Mouse (Mus musculus) MEL (cell line): Measurements from ENCODE around the gene Mast1. TPM values are rescaled to one million over a fixed set of nuclear protein-coding genes. Genes with fewer than 3 reads are reported as not detected.

ENCODE experiments used
- DNase-seq: peaks from one replicate; pipeline ENCODE4 v3.0.0; 2011; ENCODE audit warnings: low read depth, low spot score
- H3K27ac ChIP-seq: 2 replicates; pipeline ENCODE4 v1.5.1; 2012; ENCODE audit warnings: low read depth, mild to moderate bottlenecking, control low read depth, low read length, moderate library complexity; ENCODE audit not compliant: control insufficient read depth
- H3K27me3 ChIP-seq, 2 experiments: fragments of 150-350 bp in 1 of 2; sonication (generic) in 1 of 2; 2 replicates each; pipeline ENCODE4 v1.6.1; 2012; ENCODE audit warnings: low read length in 2 of 2, mild to moderate bottlenecking in 2 of 2, improper control_type of control experiment in 1 of 2, moderate library complexity in 1 of 2; ENCODE audit not compliant: insufficient read depth in 2 of 2, control insufficient read depth in 1 of 2
- H3K36me3 ChIP-seq, 2 experiments: 2 replicates each; pipeline ENCODE4 v1.6.1; 2012 to 2014; ENCODE audit warnings: low read length in 2 of 2, improper control_type of control experiment in 1 of 2, inconsistent platforms in 1 of 2, mild to moderate bottlenecking in 1 of 2; ENCODE audit not compliant: insufficient read depth in 2 of 2, control insufficient read depth in 1 of 2
- H3K4me1 ChIP-seq, 2 experiments: fragments of 150-350 bp in 1 of 2; sonication (generic) in 1 of 2; 2 replicates each; pipeline ENCODE4 v1.6.1; 2012; ENCODE audit warnings: low read length in 2 of 2, improper control_type of control experiment in 1 of 2, mild to moderate bottlenecking in 1 of 2; ENCODE audit not compliant: insufficient read depth in 2 of 2, control insufficient read depth in 1 of 2
- H3K4me3 ChIP-seq, 2 experiments: fragments of 150-350 bp in 1 of 2; sonication (generic) in 1 of 2; 2 replicates each; pipeline ENCODE4 v1.5.1; 2012; ENCODE audit warnings: low read depth in 2 of 2, low read length in 2 of 2, mild to moderate bottlenecking in 2 of 2, moderate library complexity in 2 of 2, control low read depth in 1 of 2, improper control_type of control experiment in 1 of 2; ENCODE audit not compliant: control insufficient read depth in 1 of 2, insufficient read depth in 1 of 2
- H3K79me2 ChIP-seq: 2 replicates; pipeline ENCODE4 v1.6.1; 2012; ENCODE audit warnings: mild to moderate bottlenecking, low read length, moderate library complexity; ENCODE audit not compliant: control insufficient read depth, poor library complexity, insufficient read depth
- H3K9ac ChIP-seq: 2 replicates; pipeline ENCODE4 v1.6.1; 2012; ENCODE audit warnings: low read depth, mild to moderate bottlenecking, control low read depth, low read length, moderate library complexity; ENCODE audit not compliant: control insufficient read depth, poor library complexity, severe bottlenecking
- H3K9me3 ChIP-seq: fragments of 150-350 bp; sonication (generic); replicated peaks from 2 replicates; pipeline ENCODE4 v1.6.1; 2012; ENCODE audit warnings: mild to moderate bottlenecking, low read length, improper control_type of control experiment, moderate library complexity; ENCODE audit not compliant: insufficient read depth
- BHLHE40 ChIP-seq: IDR thresholded peaks from 2 replicates; pipeline ENCODE4 v1.6.1; 2012; ENCODE audit warnings: low read depth, mild to moderate bottlenecking, inconsistent platforms, low read length, improper control_type of control experiment, borderline replicate concordance
- E2F4 ChIP-seq: IDR thresholded peaks from 2 replicates; pipeline ENCODE4 v1.6.1; 2011; ENCODE audit warnings: low read depth, low read length, improper control_type of control experiment, borderline replicate concordance
- ELF1 ChIP-seq: IDR thresholded peaks from 2 replicates; pipeline ENCODE4 v1.6.1; 2014; ENCODE audit warnings: low read depth, mild to moderate bottlenecking, inconsistent platforms, low read length, improper control_type of control experiment, moderate library complexity
- EP300 ChIP-seq, 2 experiments: IDR thresholded peaks; 2 replicates each; pipeline ENCODE4 v1.6.1; 2011; ENCODE audit warnings: improper control_type of control experiment in 2 of 2, low read length in 2 of 2, low read depth in 1 of 2, mild to moderate bottlenecking in 1 of 2
- GABPA ChIP-seq: IDR thresholded peaks from 2 replicates; pipeline ENCODE4 v1.6.1; 2012; ENCODE audit warnings: low read depth, mild to moderate bottlenecking, inconsistent platforms, low read length, improper control_type of control experiment, moderate library complexity
- GATA1 ChIP-seq: IDR thresholded peaks from 2 replicates; pipeline ENCODE4 v1.6.1; 2011; ENCODE audit warnings: low read depth, low read length, improper control_type of control experiment
- HCFC1 ChIP-seq: IDR thresholded peaks from 2 replicates; pipeline ENCODE4 v1.6.1; 2012; ENCODE audit warnings: low read depth, mild to moderate bottlenecking, inconsistent platforms, low read length, improper control_type of control experiment, moderate library complexity
- JUND ChIP-seq: IDR thresholded peaks from 2 replicates; pipeline ENCODE4 v1.6.1; 2011; ENCODE audit warnings: low read depth, mild to moderate bottlenecking, improper control_type of control experiment, low read length
- KAT2A ChIP-seq: conservative IDR thresholded peaks from 2 replicates; pipeline ENCODE4 v1.6.1; 2012; ENCODE audit warnings: low read depth, low read length, improper control_type of control experiment, inconsistent platforms
- MAFK ChIP-seq: IDR thresholded peaks from 2 replicates; pipeline ENCODE4 v1.6.1; 2011; ENCODE audit warnings: low read depth, mild to moderate bottlenecking, low read length, improper control_type of control experiment, borderline replicate concordance
- MAZ ChIP-seq: IDR thresholded peaks from 2 replicates; pipeline ENCODE4 v1.6.1; 2012; ENCODE audit warnings: low read depth, mild to moderate bottlenecking, inconsistent platforms, low read length, improper control_type of control experiment
- MEF2A ChIP-seq: IDR thresholded peaks from 2 replicates; pipeline ENCODE4 v1.6.1; 2014; ENCODE audit warnings: low read depth, mild to moderate bottlenecking, inconsistent platforms, low read length, improper control_type of control experiment; ENCODE audit not compliant: poor library complexity, insufficient replicate concordance, severe bottlenecking; ENCODE audit errors: extremely low read depth
- MYB ChIP-seq: IDR thresholded peaks from 2 replicates; pipeline ENCODE4 v1.6.1; 2011; ENCODE audit warnings: mild to moderate bottlenecking, low read depth, low read length, improper control_type of control experiment
- MYC ChIP-seq: IDR thresholded peaks from 2 replicates; pipeline ENCODE4 v1.6.1; 2011; ENCODE audit warnings: low read depth, mild to moderate bottlenecking, low read length, improper control_type of control experiment, moderate library complexity
- NELFE ChIP-seq: IDR thresholded peaks from 2 replicates; pipeline ENCODE4 v1.6.1; 2011; ENCODE audit warnings: low read depth, low read length, improper control_type of control experiment
- NRF1 ChIP-seq: IDR thresholded peaks from 2 replicates; pipeline ENCODE4 v1.6.1; 2014; ENCODE audit warnings: low read depth, mild to moderate bottlenecking, inconsistent platforms, low read length, improper control_type of control experiment, moderate library complexity; ENCODE audit not compliant: poor library complexity, insufficient read depth, severe bottlenecking
- POLR2A ChIP-seq, 2 experiments: IDR thresholded peaks; 2 replicates each; pipeline ENCODE4 v1.6.1; 2011 to 2012; ENCODE audit warnings: low read length in 2 of 2, mild to moderate bottlenecking in 2 of 2, control low read depth in 1 of 2, improper control_type of control experiment in 1 of 2, low read depth in 1 of 2, moderate library complexity in 1 of 2; ENCODE audit not compliant: control insufficient read depth in 1 of 2, insufficient read depth in 1 of 2, poor library complexity in 1 of 2
- POLR2AphosphoS2 ChIP-seq: IDR thresholded peaks from 2 replicates; pipeline ENCODE4 v1.6.1; 2011; ENCODE audit warnings: low read length, improper control_type of control experiment
- POLR2AphosphoS5 ChIP-seq: IDR thresholded peaks from 2 replicates; pipeline ENCODE4 v1.6.1; 2012; ENCODE audit warnings: low read depth, borderline replicate concordance, mild to moderate bottlenecking, inconsistent platforms, low read length, moderate library complexity, mixed read lengths
- RCOR1 ChIP-seq: IDR thresholded peaks from 2 replicates; pipeline ENCODE4 v1.6.1; 2012; ENCODE audit warnings: low read depth, mild to moderate bottlenecking, inconsistent platforms, low read length, improper control_type of control experiment
- SIN3A ChIP-seq: IDR thresholded peaks from 2 replicates; pipeline ENCODE4 v1.6.1; 2012; ENCODE audit warnings: low read length, improper control_type of control experiment, inconsistent platforms
- SMC3 ChIP-seq: IDR thresholded peaks from 2 replicates; pipeline ENCODE4 v1.6.1; 2011; ENCODE audit warnings: low read depth, low read length, improper control_type of control experiment
- TCF12 ChIP-seq: IDR thresholded peaks from 2 replicates; pipeline ENCODE4 v1.6.1; 2014; ENCODE audit warnings: low read depth, mild to moderate bottlenecking, inconsistent platforms, low read length, improper control_type of control experiment, moderate library complexity
- USF2 ChIP-seq, 2 experiments: IDR thresholded peaks; 2 replicates each; pipeline ENCODE4 v1.6.1; 2011 to 2012; ENCODE audit warnings: improper control_type of control experiment in 2 of 2, low read length in 2 of 2, borderline replicate concordance in 1 of 2, inconsistent platforms in 1 of 2, low read depth in 1 of 2, mild to moderate bottlenecking in 1 of 2; ENCODE audit not compliant: insufficient read depth in 1 of 2
- ZC3H11A ChIP-seq: IDR thresholded peaks from 2 replicates; pipeline ENCODE4 v1.6.1; 2012; ENCODE audit warnings: low read depth, mild to moderate bottlenecking, inconsistent platforms, low read length, improper control_type of control experiment
- ZKSCAN1 ChIP-seq: IDR thresholded peaks from 2 replicates; pipeline ENCODE4 v1.6.1; 2012; ENCODE audit warnings: low read depth, mild to moderate bottlenecking, inconsistent platforms, low read length, improper control_type of control experiment, moderate library complexity
- ZMIZ1 ChIP-seq: IDR thresholded peaks from 2 replicates; pipeline ENCODE4 v1.6.1; 2012; ENCODE audit warnings: low read depth, mild to moderate bottlenecking, inconsistent platforms, low read length, improper control_type of control experiment, moderate library complexity
- ZNF384 ChIP-seq: IDR thresholded peaks from 2 replicates; pipeline ENCODE4 v1.6.1; 2012; ENCODE audit warnings: low read depth, mild to moderate bottlenecking, inconsistent platforms, low read length, improper control_type of control experiment
- polyA plus RNA-seq, 2 experiments: library from polyadenylated mRNA; stranded (reverse) in 1 of 2; unstranded in 1 of 2; fragments of >175 nt in 1 of 2; fragments of >200 nt in 1 of 2; gene quantifications; 2 replicates each; pipeline versions ENCODE4 v1.2.1 to v1.2.4; 2012; ENCODE audit warnings: low replicate concordance in 2 of 2, low read depth in 1 of 2; ENCODE audit not compliant: insufficient read length in 2 of 2, insufficient read depth in 1 of 2, missing spikeins in 1 of 2
- total RNA-seq: library from RNA; depleted of rRNA; stranded (reverse); fragments of 300-350 nt; gene quantifications from 2 replicates; pipeline ENCODE4 v1.2.3, GENCODE M21; 2012

The Mast1 gene
- total and polyA plus RNA-seq, 3 experiments, result 0.77 to 4.5 TPM; not detected in 1

- Histone ChIP-seq H3K4me3 (peak overlapping the region; percentile 38 to 49), H3K79me2 (peaks cover 35% of the 10 kb centered on the region), H3K9ac (peak overlapping the region; percentile 69), H3K9me3 (no peaks in the 10 kb centered on the region)
- no peak for DNase-seq
- TF ChIP-seq ZC3H11A, result no peak
- peak; percentile 6; the same call in 1 of the 2 replicates for TF ChIP-seq MYC
- TF ChIP-seq, all 39 proteins: peak for 1
- Histone ChIP-seq H3K27ac (peak overlapping the region; percentile 96), H3K27me3 (no peaks in the 10 kb centered on the region), H3K4me1 (peaks cover 2 to 35% of the 10 kb centered on the region in 2 experiments; a peak in 3 of 4 replicates), H3K36me3 (peaks cover 0 to 28% of the 10 kb centered on the region in 2 experiments; a peak in 2 of 4 replicates)
Observed at GRCm38 (mm10) chr8:84913502-84913900, 23.7 kb downstream of the Mast1 start.

- H3K27ac ChIP-seq, result peak overlapping the region; percentile 96
- H3K9ac ChIP-seq, result peak overlapping the region; percentile 69
- no peaks in the 10 kb centered on the region for H3K27me3 ChIP-seq
- DNase-seq, result peak; percentile 96
- no peaks in the 10 kb centered on the region for H3K9me3 ChIP-seq
- peak overlapping the region; percentile 38 to 49 for H3K4me3 ChIP-seq
- H3K79me2 ChIP-seq, result peaks cover 35% of the 10 kb centered on the region
- peaks cover 0 to 28% of the 10 kb centered on the region in 2 experiments; a peak in 2 of 4 replicates for H3K36me3 ChIP-seq
- peaks cover 2 to 35% of the 10 kb centered on the region in 2 experiments; a peak in 3 of 4 replicates for H3K4me1 ChIP-seq
- TF ChIP-seq ZC3H11A, result no peak
- peak; percentile 98 for TF ChIP-seq POLR2AphosphoS2
- TF ChIP-seq ELF1, result peak; percentile 71; the same call in 1 of the 2 replicates
- no peak for TF ChIP-seq MYB
- TF ChIP-seq USF2 (IDR thresholded peaks at IDR 0.05; ENCODE audit: borderline replicate concordance in 1 of 2, insufficient read depth in 1 of 2, low read depth in 1 of 2, low read length in 2 of 2), result no peak
- no peak for TF ChIP-seq E2F4
- TF ChIP-seq HCFC1, result peak; percentile 55; the same call in 1 of the 2 replicates
- TF ChIP-seq POLR2AphosphoS5, result peak; percentile 70; the same call in 1 of the 2 replicates
- peak; percentile 71 for TF ChIP-seq NELFE
- TF ChIP-seq ZNF384, result no peak
- TF ChIP-seq JUND, result no peak
- no peak for TF ChIP-seq GABPA
- TF ChIP-seq SMC3, result peak; percentile 15; the same call in 1 of the 2 replicates
- TF ChIP-seq NRF1, result peak; percentile 85
- TF ChIP-seq RCOR1, result no peak
- TF ChIP-seq MAFK, result no peak; the same call in 1 of the 2 replicates
- TF ChIP-seq ZKSCAN1, result 0 out of 2 replicates have a peak, but pooled peaks have one; percentile 47
- no peak for TF ChIP-seq GATA1
- TF ChIP-seq MEF2A, result peak; percentile 46; the same call in 1 of the 2 replicates
- TF ChIP-seq MYC, result 0 out of 2 replicates have a peak, but pooled peaks have one; percentile 74
- TF ChIP-seq SIN3A, result peak; percentile 56; the same call in 1 of the 2 replicates
- TF ChIP-seq ZMIZ1, result peak; percentile 88; the same call in 1 of the 2 replicates
- TF ChIP-seq POLR2A (IDR thresholded peaks at IDR 0.05; ENCODE audit: control insufficient read depth in 1 of 2, insufficient read depth in 1 of 2, low read depth in 1 of 2, low read length in 2 of 2, poor library complexity in 1 of 2), result peak; percentile 71 to 79
- no peak for TF ChIP-seq KAT2A
- peak; percentile 43 to 77 for TF ChIP-seq EP300 (IDR thresholded peaks at IDR 0.05; ENCODE audit: low read depth in 1 of 2, low read length in 2 of 2)
- no peak for TF ChIP-seq BHLHE40
- TF ChIP-seq MAZ, result peak; percentile 63; the same call in 1 of the 2 replicates
- no peak for TF ChIP-seq TCF12
Observed at GRCm38 (mm10) chr8:84912895-84913501, 24.2 kb downstream of the Mast1 start.
